Mouse (Mus musculus) urinary bladder, postnatal 10 days (tissue): ENCODE data around the gene 1810009A15Rik.

Experiments used
- DNase-seq: peaks from one replicate; pipeline ENCODE4 v3.0.0; 2022; ENCODE audit warnings: low spot score

The 1810009A15Rik gene

DNA sequence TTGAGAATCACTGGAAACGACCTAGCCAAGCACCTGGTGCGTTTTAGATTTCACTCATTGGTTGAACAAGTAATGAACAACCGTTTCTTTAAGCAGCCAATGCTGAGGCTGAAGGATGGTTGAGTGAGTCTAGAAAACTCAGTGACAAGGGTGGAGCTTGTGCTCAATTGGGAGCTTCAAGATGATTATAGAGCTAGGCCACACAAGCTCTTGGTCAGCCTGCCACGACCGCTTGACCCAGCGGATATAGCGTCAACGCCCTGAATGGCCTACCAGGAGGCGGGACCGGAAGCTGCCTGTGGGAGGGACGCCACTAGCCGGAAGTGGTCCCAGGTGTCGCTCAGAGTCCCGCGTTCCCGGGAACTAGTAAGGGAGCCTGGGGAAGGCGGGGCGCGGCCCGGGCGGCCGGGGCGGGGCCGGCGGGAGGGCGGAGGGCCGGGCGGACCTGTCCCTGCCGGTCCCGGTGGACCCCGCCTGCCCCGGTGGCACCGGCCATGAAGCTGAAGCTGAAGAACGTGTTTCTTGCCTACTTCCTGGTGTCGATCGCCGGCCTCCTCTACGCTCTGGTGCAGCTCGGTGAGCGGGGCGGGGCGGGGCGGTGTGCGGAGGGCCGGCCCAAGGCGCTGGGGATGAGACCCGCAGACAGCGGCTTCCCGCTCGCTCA, 31.6 kb downstream of the 1810009A15Rik start, which contains the start of gene B3gat3:
TSS of gene B3gat3 (plus strand) at position 302 of the 664 bp plus-strand sequence.
- DNase-seq: peak; percentile 82

DNA sequence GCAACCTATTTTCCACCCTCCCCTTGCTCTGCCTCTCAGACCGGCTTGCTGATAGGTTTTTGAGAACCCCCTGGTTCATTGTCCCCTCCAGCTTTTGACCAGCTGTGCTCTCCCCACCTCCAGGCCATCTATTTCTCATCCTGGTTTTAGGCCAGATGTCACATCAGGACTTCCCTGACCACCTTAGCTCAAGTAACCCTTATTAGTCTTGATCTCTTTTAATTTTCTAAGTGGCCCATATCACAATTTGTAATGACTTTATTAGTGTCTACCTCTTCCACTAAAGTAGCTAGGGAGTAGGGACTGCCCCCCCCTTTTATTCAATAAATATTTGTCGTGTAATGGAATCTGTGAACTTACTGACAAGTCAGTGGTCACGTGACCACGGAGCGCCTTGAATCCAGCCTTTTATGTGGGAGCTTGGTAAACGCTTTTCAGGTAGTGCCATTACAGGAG, 32.2 kb downstream of the 1810009A15Rik start:
- DNase-seq: no peak

DNA sequence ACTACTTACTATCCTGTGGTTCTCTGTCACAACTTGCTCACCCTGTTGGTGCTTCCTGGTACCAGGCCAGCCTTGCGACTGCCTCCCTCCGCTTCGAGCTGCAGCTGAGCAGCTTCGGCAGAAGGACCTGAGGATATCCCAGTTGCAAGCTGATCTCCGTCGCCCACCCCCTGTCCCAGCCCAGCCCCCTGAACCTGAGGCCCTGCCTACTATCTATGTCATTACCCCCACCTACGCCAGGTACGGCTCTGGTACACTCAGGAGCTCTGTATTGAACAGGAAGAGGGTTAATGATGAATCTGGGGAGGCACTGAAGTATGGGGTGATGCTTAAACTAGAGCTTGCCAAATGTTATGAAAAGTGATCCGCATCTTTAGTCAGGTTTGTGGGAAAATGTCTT, 33.1 kb downstream of the 1810009A15Rik start:
- no peak for DNase-seq

DNA sequence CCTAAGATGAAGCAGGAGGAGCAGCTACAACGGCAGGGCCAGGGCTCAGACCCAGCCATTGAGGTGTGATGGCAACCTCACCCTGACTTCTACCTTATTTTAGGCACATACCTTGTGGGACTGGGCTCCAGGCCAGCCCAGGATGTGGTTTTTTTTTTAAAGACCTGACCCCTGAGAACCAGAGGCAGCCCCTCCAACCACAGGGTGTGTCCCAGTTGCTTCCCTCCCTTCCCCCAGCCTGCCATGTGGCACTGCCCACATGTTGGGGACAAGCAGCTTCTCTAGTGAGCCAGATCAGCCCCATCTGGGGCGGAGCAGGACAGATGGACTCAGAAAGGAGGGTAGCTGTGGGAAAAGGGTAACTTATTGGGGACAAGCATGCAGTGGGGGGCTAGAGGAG, 38.1 kb downstream of the 1810009A15Rik start:
- DNase-seq: no peak

DNA sequence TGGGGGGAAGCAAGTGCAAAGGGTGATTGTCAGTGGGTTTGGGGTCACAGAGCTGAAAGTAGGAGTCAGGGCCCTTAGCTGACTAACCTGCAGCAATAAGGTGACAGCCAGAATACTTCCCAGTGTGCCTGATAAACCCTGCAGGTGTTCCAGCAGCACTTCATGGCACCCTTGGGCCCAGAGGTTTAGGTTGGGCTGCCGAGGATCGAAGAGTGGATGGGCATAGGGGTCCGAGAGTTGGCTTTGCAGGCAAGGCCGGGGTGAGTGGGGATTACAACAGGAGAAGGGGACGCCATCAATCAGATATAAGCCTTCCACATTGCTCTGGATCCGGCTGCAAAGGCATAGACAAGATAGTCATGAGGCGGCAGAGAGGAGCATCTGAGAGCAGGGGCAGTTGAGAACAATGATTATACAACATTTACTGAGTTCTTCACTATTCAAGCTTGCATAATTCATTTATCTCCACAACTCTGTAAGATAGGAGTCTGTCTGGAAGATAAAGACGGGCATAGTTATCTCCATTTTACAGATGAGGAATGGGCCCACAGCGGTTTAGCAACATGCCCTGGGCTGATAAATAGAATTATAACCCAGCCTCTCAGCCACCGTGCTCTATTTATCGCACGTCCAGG, 39.4 kb downstream of the 1810009A15Rik start:
- DNase-seq: no peak

DNA sequence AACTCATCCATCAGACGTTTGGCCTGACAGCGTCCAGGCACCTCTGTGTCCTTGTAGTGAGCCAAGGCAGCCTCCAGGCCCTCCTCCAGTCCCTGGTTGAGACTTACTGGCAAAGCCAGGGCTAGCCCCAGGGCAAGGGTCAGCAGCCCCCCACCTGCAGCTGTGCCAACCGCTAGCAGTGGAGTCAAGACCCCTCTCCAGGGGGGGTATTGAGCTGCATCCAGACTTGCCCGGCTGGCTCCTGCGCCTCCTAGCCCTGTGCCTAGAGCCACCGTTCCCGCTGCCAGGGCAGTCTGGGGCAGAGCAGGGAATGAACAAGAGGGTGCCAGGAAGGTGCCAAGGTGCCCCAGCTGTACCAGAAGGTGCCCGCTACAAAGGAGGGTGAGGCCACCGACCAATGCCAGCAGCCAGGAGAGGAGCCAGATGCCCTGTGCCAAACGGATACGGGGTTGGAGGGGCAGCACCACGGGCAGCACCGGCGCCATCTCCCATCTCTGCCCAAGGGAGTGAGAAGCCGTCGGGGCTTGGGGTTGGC, 40.1 kb downstream of the 1810009A15Rik start:
- DNase-seq: no peak

DNA sequence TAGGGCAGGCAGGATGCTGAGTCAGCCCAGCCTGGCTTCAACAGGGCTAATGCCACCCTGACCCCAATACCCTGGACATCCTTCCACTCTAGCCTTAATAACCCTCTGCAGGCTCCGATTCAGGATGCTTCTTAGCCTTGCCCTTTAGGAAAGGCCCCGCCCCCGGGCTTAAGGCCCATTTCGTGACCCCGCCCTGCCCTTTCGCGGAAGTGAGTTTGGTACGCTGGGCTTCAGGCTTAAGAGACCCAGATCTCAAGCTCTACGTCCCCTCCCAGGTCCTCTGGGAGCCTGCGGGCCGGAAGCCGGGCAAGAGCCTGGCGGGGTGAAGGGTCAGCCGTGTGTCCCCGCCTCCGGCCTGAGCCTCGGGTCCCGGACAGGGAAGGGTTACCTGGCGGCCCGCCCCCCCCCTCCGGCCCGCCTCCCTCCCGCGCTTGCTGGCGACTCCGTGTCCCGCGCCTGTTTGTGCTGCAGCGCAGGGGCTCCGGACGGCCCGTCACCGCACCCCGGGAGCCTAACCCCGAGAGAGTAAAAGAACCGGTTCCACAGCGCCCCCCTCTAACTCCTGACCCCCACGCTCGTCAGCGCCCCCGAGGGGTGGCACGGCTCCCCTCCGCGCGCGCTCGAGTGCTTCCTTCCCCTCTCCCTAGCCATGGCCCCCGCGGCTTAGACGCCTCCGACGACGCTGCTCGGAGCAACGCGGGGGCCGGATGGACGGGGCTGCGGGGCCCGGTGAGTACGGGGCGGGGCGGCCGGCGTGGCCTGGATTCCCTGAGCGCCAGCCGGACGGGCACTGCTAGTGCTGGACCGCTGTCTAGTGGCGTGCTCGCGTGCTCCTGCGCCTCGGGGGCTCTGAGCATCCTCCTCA, 40.8 kb downstream of the 1810009A15Rik start, which contains the start of the genes Rom1 and Eml3:
TSS of gene Rom1 (minus strand) at position 133 of the 865 bp plus-strand sequence.
TSS of gene Eml3 (plus strand) at position 329 of the 865 bp plus-strand sequence.
- no peak for DNase-seq

DNA sequence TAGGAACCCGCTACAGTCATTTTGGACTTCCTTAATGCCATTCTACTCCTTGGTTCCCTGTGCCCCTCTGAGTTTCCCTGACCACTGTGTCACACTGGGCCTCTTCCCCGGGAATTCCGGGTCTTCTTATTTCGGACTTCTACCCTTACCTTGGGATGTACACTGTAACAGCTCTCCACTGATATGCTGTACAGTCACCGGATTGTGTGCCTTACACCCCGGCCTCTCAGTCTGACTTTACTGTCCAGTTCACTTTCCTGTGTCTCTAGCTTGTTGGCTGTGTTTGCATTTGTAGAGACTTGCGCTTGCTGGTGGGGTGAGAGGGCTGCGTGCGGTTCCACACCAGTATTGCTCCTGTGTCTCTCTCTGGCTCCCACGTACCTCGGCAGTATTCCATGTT, 41.5 kb downstream of the 1810009A15Rik start:
- no peak for DNase-seq

DNA sequence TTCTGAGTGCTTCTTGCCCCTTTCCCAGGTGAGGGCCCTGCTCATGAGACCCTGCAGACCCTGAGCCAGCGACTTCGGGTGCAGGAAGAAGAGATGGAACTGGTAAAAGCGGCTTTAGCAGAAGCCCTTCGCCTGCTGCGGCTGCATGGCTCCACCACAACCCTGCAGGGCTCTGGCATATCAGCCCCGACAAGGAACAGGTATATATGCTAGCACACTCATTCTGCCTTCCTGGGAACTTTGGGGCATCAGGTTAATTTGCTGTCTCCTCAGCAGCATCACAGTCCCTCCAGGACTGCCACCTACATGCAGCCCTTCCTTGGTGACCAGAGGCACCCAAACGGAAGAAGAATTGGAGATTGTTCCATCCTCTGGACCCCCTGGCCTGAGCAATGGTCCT, 42.1 kb downstream of the 1810009A15Rik start:
- no peak for DNase-seq

DNA sequence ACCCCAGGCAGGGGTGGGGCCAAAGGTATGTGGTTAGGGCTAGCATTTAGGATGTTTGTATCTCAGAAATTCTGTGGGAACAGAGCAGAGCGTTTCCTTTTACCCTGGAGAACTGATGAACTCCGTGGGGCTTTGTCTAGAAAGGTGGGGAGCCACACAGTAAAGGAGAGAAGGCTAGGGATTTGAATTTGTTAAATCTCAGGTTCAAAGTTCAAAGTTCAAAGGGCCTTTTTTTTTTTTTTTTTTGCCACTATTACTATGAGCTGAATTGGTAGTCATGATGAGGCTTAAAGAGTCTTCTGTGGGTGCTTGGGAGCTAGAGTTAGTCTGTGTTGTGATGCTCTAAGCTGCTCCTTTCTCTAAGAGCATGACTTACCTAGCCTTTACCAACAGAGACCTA, 48.1 kb downstream of the 1810009A15Rik start:
- DNase-seq: no peak
